21 mouse cellular contexts compared by ENCODE assay signal in the genomic region with DNA sequence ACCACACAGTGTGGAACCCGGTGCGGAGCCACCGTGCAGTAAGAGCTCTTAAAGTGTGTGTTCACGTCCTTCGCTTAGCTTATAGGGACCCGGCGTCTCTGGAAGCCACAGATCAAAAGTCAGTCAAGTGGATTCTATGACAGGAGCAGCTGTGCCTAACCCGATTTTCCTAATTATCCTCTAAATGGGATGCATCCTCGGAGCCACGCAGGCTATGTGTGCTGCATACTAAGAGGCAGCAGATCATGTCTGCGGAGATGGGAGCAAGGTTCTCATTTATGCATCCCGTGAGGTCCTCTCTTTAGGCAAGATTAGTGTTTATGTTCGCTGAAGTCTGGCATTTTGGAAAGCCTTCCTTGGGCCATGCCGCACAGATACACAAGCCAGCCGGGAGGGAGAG. TPM values are rescaled to one million over a fixed set of nuclear protein-coding genes. Genes with fewer than 3 reads are reported as not detected.
DNase-seq lines count a peak whose midpoint lies in the region; ATAC-seq lines count a peak whose summit lies in the region.
"Had no signal": no experiment of that assay in that cellular context is flagged by ENCODE, and none has a peak within 500 bp of the region (broad histone marks: within the 10 kb centered on the region; RNA-seq: fewer than 3 reads in every experiment).

No protein-coding gene starts in this region.

- DNase-seq in MN1 (ENCODE audit: low spot score): peak; percentile 55
- DNase-seq in forebrain, embryonic 14.5 days (ENCODE audit: low spot score): peak; percentile 83
- peak; percentile 76 for DNase-seq in hindbrain, embryonic 14.5 days (ENCODE audit: low spot score)
- DNase-seq in midbrain, embryonic 14.5 days: peak; percentile 88
- no peak for DNase-seq in spleen, postnatal 4 days (ENCODE audit: low spot score in 2 of 2)
- DNase-seq in yolk sac, embryonic 10.5 days (ENCODE audit: low spot score): no peak
- no peak for DNase-seq in adrenal gland, adult 8-10 months
- DNase-seq in cerebellum, postnatal 14 days: no peak
- DNase-seq: cerebellum, postnatal 36 days; kidney, adult 11 months; layer of hippocampus, postnatal 36 days; liver, embryonic 13.5 days; right cerebral cortex, postnatal 25 days; thymus, postnatal 36 days had no signal

- H3K4me3 ChIP-seq in forebrain, embryonic 14.5 days (ENCODE audit: low read depth, low read length): no peak overlapping the region
- no peak overlapping the region for H3K4me3 ChIP-seq in hindbrain, embryonic 14.5 days (replicated peaks; ENCODE audit: low read length)
- no peak overlapping the region for H3K4me3 ChIP-seq in midbrain, embryonic 14.5 days (replicated peaks; ENCODE audit: low read depth, low read length)
- H3K4me3 ChIP-seq: erythroblast, embryonic 14.5 days; liver, embryonic 13.5 days; lung, embryonic 15.5 days had no signal

- H3K27ac ChIP-seq in forebrain, embryonic 14.5 days (ENCODE audit: low read depth, low read length): peak overlapping the region; percentile 75; the same call in 1 of the 2 replicates
- H3K27ac ChIP-seq in hindbrain, embryonic 14.5 days: peak overlapping the region; percentile 65
- H3K27ac ChIP-seq in midbrain, embryonic 14.5 days (replicated peaks; ENCODE audit: low read depth, low read length): peak overlapping the region; percentile 84
- H3K27ac ChIP-seq: kidney, postnatal 0 days; liver, embryonic 13.5 days; lung, embryonic 15.5 days had no signal

- H3K4me2 ChIP-seq in forebrain, embryonic 14.5 days (ENCODE audit: low read length): no peak overlapping the region
- H3K4me2 ChIP-seq in hindbrain, embryonic 14.5 days (replicated peaks): no peak overlapping the region
- peak overlapping the region; percentile 15; the same call in 1 of the 2 replicates for H3K4me2 ChIP-seq in midbrain, embryonic 14.5 days (ENCODE audit: low read length)
- H3K4me2 ChIP-seq: liver, embryonic 13.5 days; lung, embryonic 15.5 days had no signal

- H3K9ac ChIP-seq in forebrain, embryonic 14.5 days (ENCODE audit: low read length): no peak overlapping the region
- no peak overlapping the region for H3K9ac ChIP-seq in hindbrain, embryonic 14.5 days
- no peak overlapping the region for H3K9ac ChIP-seq in midbrain, embryonic 14.5 days (replicated peaks; ENCODE audit: low read length)
- H3K9ac ChIP-seq: liver, embryonic 13.5 days; lung, embryonic 15.5 days had no signal

- H3K4me1 ChIP-seq in forebrain, embryonic 14.5 days (ENCODE audit: control insufficient read depth, insufficient read depth, low read length): peaks cover 22% of the 10 kb centered on the region
- peaks cover 48% of the 10 kb centered on the region for H3K4me1 ChIP-seq in hindbrain, embryonic 14.5 days (replicated peaks; ENCODE audit: control insufficient read depth, insufficient read depth, low read length)
- H3K4me1 ChIP-seq in midbrain, embryonic 14.5 days (ENCODE audit: control insufficient read depth, insufficient read depth, low read length): peaks cover 51% of the 10 kb centered on the region

- H3K9me3 ChIP-seq in forebrain, embryonic 14.5 days (replicated peaks; ENCODE audit: control insufficient read depth, low read length): no peaks in the 10 kb centered on the region
- H3K9me3 ChIP-seq in hindbrain, embryonic 14.5 days (ENCODE audit: control insufficient read depth, low read length): no peaks in the 10 kb centered on the region
- H3K9me3 ChIP-seq in midbrain, embryonic 14.5 days (ENCODE audit: control insufficient read depth, low read length): no peaks in the 10 kb centered on the region
- H3K9me3 ChIP-seq: liver, embryonic 13.5 days; lung, embryonic 15.5 days had no signal

- peak; percentile 63 for ATAC-seq in forebrain, embryonic 14.5 days
- peak; percentile 70 for ATAC-seq in hindbrain, embryonic 14.5 days (ENCODE audit: low FRiP score)
- ATAC-seq in midbrain, embryonic 14.5 days (ENCODE audit: low FRiP score, low TSS enrichment): peak; percentile 62

- no peaks in the 10 kb centered on the region for H3K36me3 ChIP-seq in forebrain, embryonic 14.5 days (ENCODE audit: control insufficient read depth, insufficient read depth, low read length)
- no peaks in the 10 kb centered on the region for H3K36me3 ChIP-seq in hindbrain, embryonic 14.5 days (replicated peaks; ENCODE audit: control insufficient read depth, insufficient read depth)
- no peaks in the 10 kb centered on the region for H3K36me3 ChIP-seq in midbrain, embryonic 14.5 days (ENCODE audit: control insufficient read depth, insufficient read depth, low read length)
- H3K36me3 ChIP-seq: liver, embryonic 13.5 days; lung, embryonic 15.5 days had no signal

- WGBS in forebrain, embryonic 14.5 days: 49% methylated on average over 15 of the region's 15 CpGs
- 25% methylated on average over 15 of the region's 15 CpGs for WGBS in hindbrain, embryonic 14.5 days
- 12% methylated on average over 15 of the region's 15 CpGs for WGBS in midbrain, embryonic 14.5 days

- no peaks in the 10 kb centered on the region for H3K27me3 ChIP-seq in forebrain, embryonic 14.5 days (replicated peaks; ENCODE audit: control insufficient read depth, insufficient read depth, low read length)
- no peaks in the 10 kb centered on the region for H3K27me3 ChIP-seq in hindbrain, embryonic 14.5 days (ENCODE audit: control insufficient read depth, insufficient read depth, low read length)
- H3K27me3 ChIP-seq in midbrain, embryonic 14.5 days (ENCODE audit: control insufficient read depth, insufficient read depth, low read length): no peaks in the 10 kb centered on the region

RNA-seq across cellular contexts. Expression of gene Parvb, which starts 4.9 kb away (rescaled TPM):
- polyA plus RNA-seq in forebrain, embryonic 14.5 days (2014; fragmentation: Nextera tagmentation; extraction: Ambion mirVana): 2.5 and 2.9 TPM in 2 replicates
- 4.1 and 5.1 TPM in 2 replicates for polyA plus RNA-seq in hindbrain, embryonic 14.5 days (2014; fragmentation: Nextera tagmentation; extraction: Ambion mirVana)
- 4.4 and 4.9 TPM in 2 replicates for polyA plus RNA-seq in midbrain, embryonic 14.5 days (2014; fragmentation: Nextera tagmentation; extraction: Ambion mirVana)
- 10 to 100 TPM; 16.3 to 21.4 (median 19.9) TPM for total RNA-seq in adrenal gland, adult 8-10 months (2022)

RNA-seq across cellular contexts. Expression of gene Samm50, which starts 34.9 kb away (rescaled TPM):
- polyA plus RNA-seq in forebrain, embryonic 14.5 days (2014; fragmentation: Nextera tagmentation; extraction: Ambion mirVana): 60.5 and 60.9 TPM in 2 replicates
- polyA plus RNA-seq in hindbrain, embryonic 14.5 days (2014; fragmentation: Nextera tagmentation; extraction: Ambion mirVana): 56.3 and 56.7 TPM in 2 replicates
- 54.2 and 70.8 TPM in 2 replicates for polyA plus RNA-seq in midbrain, embryonic 14.5 days (2014; fragmentation: Nextera tagmentation; extraction: Ambion mirVana)
- total RNA-seq in adrenal gland, adult 8-10 months (2022): 100 to 1,000 TPM; 125 to 142 (median 131) TPM

RNA-seq across cellular contexts. Expression of gene Pnpla3, which starts 59.3 kb away (rescaled TPM):
- polyA plus RNA-seq in forebrain, embryonic 14.5 days (2014; fragmentation: Nextera tagmentation; extraction: Ambion mirVana): 1.7 and 1.9 TPM in 2 replicates
- polyA plus RNA-seq in hindbrain, embryonic 14.5 days (2014; fragmentation: Nextera tagmentation; extraction: Ambion mirVana): 3.4 and 4.2 TPM in 2 replicates
- 3.3 and 4.5 TPM in 2 replicates for polyA plus RNA-seq in midbrain, embryonic 14.5 days (2014; fragmentation: Nextera tagmentation; extraction: Ambion mirVana)
- 100 to 1,000 TPM in 1 of 4 experiments, 10 to 100 TPM in 3; 14.6 to 106 (median 31.8) TPM for total RNA-seq in adrenal gland, adult 8-10 months (2022)
- total RNA-seq: granulocyte monocyte progenitor cell, adult 5-6 weeks; hematopoietic stem cell, adult 5-6 weeks had no signal
- polyA plus RNA-seq: C2C12; erythroblast, embryonic 14.5 days; limb, embryonic 11.5 days had no signal

Comparison
In these comparisons a context has a peak if more than half of its experiments do, and no peak if none do; other contexts are left out.
1. DNase-seq: peak in MN1 (single experiment), forebrain, embryonic 14.5 days (single experiment), hindbrain, embryonic 14.5 days (single experiment) and midbrain, embryonic 14.5 days (single experiment); none in spleen, postnatal 4 days (0 of 2), yolk sac, embryonic 10.5 days (single experiment), adrenal gland, adult 8-10 months (single experiment) and cerebellum, postnatal 14 days (0 of 2).
2. Peak in every context shown above with its lines, with median percentiles within 50 percentile points of each other: ATAC-seq and H3K27ac ChIP-seq.